Mouse (Mus musculus) liver, embryonic 14.5 days (tissue): ENCODE measurements around the gene Hdac4. TPM values are rescaled to one million over a fixed set of nuclear protein-coding genes. Genes with fewer than 3 reads are reported as not detected.

ENCODE experiments used
- ATAC-seq: fragments of 200-750 bp; cut with Nextera tagmentation; 2 replicates; pipeline ENCODE4 v1.8.0; 2017; ENCODE audit warnings: moderate number of reproducible peaks, mild to moderate bottlenecking, moderate library complexity; ENCODE audit not compliant: insufficient read depth
- DNase-seq, 3 experiments: peaks; one replicate each; pipeline ENCODE4 v3.0.0-alpha.2; 2012 to 2013; ENCODE audit warnings: low read depth in 3 of 3, low spot score in 3 of 3
- H3K27ac ChIP-seq: fragments of 300-500 bp; sonication (generic); 2 replicates; pipeline ENCODE4 v1.5.1; 2014; ENCODE audit warnings: moderate library complexity, mild to moderate bottlenecking, control low read depth, inconsistent platforms
- H3K27me3 ChIP-seq: fragments of 300-500 bp; sonication (generic); 2 replicates; pipeline ENCODE4 v1.6.1; 2014; ENCODE audit warnings: mild to moderate bottlenecking, low read length, moderate library complexity; ENCODE audit not compliant: control insufficient read depth, insufficient read depth
- H3K36me3 ChIP-seq: fragments of 300-500 bp; sonication (generic); replicated peaks from 2 replicates; pipeline ENCODE4 v1.6.1; 2014; ENCODE audit warnings: low read depth; ENCODE audit not compliant: control insufficient read depth, insufficient read depth
- H3K4me1 ChIP-seq, 2 experiments: fragments of 200-500 bp in 1 of 2; fragments of 300-500 bp in 1 of 2; sonication (generic) in 1 of 2; replicated peaks; 2 replicates each; pipeline ENCODE4 v1.6.1; 2012 to 2014; ENCODE audit warnings: antibody characterized with exemption in 1 of 2, inconsistent platforms in 1 of 2, low read length in 1 of 2; ENCODE audit not compliant: control insufficient read depth in 2 of 2, insufficient read depth in 2 of 2
- H3K4me2 ChIP-seq: fragments of 300-500 bp; sonication (generic); 2 replicates; pipeline ENCODE4 v1.6.1; 2014; ENCODE audit warnings: low read depth, mild to moderate bottlenecking, control low read depth, moderate library complexity
- H3K4me3 ChIP-seq, 2 experiments: fragments of 200-500 bp in 1 of 2; fragments of 300-500 bp in 1 of 2; sonication (generic) in 1 of 2; 2 replicates each; pipeline ENCODE4 v1.5.1; 2012 to 2014; ENCODE audit warnings: low read depth in 2 of 2, low read length in 2 of 2, mild to moderate bottlenecking in 2 of 2, control low read depth in 1 of 2, inconsistent platforms in 1 of 2, moderate library complexity in 1 of 2; ENCODE audit not compliant: insufficient read depth in 1 of 2
- H3K9ac ChIP-seq: fragments of 300-500 bp; sonication (generic); replicated peaks from 2 replicates; pipeline ENCODE4 v1.6.1; 2014; ENCODE audit warnings: mild to moderate bottlenecking, control low read depth, moderate library complexity
- H3K9me3 ChIP-seq: fragments of 300-500 bp; sonication (generic); 2 replicates; pipeline ENCODE4 v1.6.1; 2016; ENCODE audit warnings: low read length, mixed read lengths; ENCODE audit not compliant: control insufficient read depth
- CTCF ChIP-seq: IDR thresholded peaks from 2 replicates; pipeline ENCODE4 v1.5.1; 2016; ENCODE audit warnings: antibody characterized with exemption, low read depth, control low read depth
- EP300 ChIP-seq: IDR thresholded peaks from 2 replicates; pipeline ENCODE4 v1.6.1; 2016; ENCODE audit warnings: antibody characterized with exemption, low read depth
- WGBS: fragments of 180-500 bp; shearing (Covaris S2); extraction: QIAGEN DNeasy Blood & Tissue Kit; methylation state at CpG from one replicate; pipeline ENCODE4 v1.1.7; 2014; ENCODE audit not compliant: insufficient replicate concordance; 5-methylcytosine and 5-hydroxymethylcytosine counted together
- polyA plus RNA-seq, 2 experiments: library from polyadenylated mRNA; depleted of rRNA in 1 of 2; stranded (reverse) in 1 of 2; unstranded in 1 of 2; fragments of >200 nt; fragmentation: Nextera tagmentation in 1 of 2; extraction: Ambion mirVana in 1 of 2; gene quantifications; 2 replicates each; pipeline versions ENCODE4 v1.2.1 to v1.2.3; 2012 to 2014

The Hdac4 gene
- polyA plus RNA-seq, 2 experiments, result 1.5 to 3.1 TPM

DNA sequence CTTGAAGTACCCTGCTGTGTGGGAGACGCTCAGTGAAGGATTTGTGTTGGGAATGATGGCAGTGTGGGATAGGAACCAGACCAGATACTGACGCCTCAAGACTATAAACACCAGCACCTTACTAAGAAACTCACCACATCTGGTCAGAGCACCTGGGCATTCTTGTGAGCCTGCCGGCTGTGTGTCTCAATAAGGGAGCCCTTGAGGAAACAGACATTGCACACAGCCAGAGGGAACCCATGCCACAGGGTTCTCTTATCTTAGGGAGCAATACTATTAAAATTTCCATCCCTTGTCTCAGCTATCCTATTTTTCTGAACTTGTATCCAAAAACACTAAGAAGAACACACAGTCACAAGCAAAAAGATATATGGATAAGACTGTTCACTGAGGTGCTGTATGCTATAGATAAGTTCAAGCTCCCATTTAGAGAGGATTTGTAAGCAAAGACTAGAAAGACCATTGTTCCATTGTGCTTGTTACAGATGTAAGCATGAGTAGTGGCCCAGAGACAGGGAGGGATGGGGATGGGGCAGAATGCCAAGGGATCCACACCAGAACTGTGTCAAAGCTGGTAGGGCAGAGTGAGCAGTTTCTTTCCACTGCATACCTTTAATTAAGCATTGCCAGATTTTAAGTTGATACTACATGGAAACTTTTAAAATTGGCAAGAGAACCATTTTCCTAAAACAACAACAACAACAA is 70.8 kb downstream of the Hdac4 start:
- H3K4me1 ChIP-seq, result peaks cover 0 to 18% of the 10 kb centered on the region in 2 experiments
- peak; percentile 47 for ATAC-seq
- no peaks in the 10 kb centered on the region for H3K9me3 ChIP-seq
- 45% methylated on average over 3 of the region's 3 CpGs for WGBS
- TF ChIP-seq CTCF (no peak), EP300 (no peak)
- no peak overlapping the region for H3K4me2 ChIP-seq
- H3K27me3 ChIP-seq, result no peaks in the 10 kb centered on the region
- no peak overlapping the region for H3K27ac ChIP-seq
- DNase-seq, result no peak
- no peaks in the 10 kb centered on the region for H3K36me3 ChIP-seq
- no peak overlapping the region for H3K4me3 ChIP-seq
- no peak overlapping the region for H3K9ac ChIP-seq

DNA sequence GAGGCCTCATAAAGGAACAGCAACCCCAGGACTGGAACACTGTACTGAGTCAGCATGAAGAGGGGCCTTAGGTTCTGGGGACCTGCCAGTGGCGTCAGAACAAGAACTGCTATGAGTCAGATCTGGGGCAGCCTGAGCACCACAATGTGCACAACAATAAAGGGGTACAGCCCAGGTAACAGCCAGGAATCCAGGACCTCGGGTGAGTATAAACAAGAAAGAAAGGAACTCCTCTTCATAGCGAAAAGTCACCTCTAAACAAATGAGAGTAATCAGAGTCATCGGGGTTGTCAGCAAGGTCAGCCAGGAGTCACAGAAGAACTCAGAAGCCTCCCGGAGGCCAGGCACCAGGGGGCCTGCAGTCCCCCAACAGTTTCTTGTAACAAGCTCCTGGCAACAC is 76.2 kb downstream of the Hdac4 start:
- Histone ChIP-seq H3K4me1 (0 out of 4 replicates have a peak, but pooled peaks cover 0 to 2% of the 10 kb centered on the region in 2 experiments), H3K9ac (no peak overlapping the region), H3K27ac (no peak overlapping the region), H3K4me2 (no peak overlapping the region), H3K36me3 (no peaks in the 10 kb centered on the region), H3K9me3 (no peaks in the 10 kb centered on the region), H3K27me3 (no peaks in the 10 kb centered on the region), H3K4me3 (no peak overlapping the region)
- ATAC-seq (no peak), DNase-seq (no peak)
- 56% methylated on average over 5 of the region's 5 CpGs for WGBS
- TF ChIP-seq CTCF, result no peak
- no peak for TF ChIP-seq EP300

DNA sequence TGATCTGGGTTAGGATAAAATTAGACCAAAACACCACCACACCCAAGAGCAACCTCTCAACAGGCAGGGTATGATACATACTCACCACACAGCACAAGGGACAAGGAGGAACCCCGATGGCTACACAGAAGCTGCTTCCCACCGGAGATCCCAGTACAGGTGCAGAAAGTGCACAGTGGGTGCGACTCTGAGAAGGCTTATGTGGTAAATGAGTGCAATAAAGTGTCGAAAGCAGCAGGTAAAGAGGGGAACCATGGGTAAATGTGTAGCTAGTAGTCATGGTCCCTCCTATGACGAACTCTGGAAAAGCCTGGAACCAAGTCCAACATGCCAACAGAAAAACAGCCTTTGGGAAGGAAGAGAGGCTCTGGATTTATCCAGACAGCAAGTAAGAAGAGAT is 77.9 kb downstream of the Hdac4 start:
- 73% methylated on average over 5 of the region's 5 CpGs for WGBS
- ATAC-seq, result no peak
- no peaks in the 10 kb centered on the region for H3K27me3 ChIP-seq

GRCm38 (mm10) chr1:92116169-92116568 is 79.3 kb downstream of the Hdac4 start:
- WGBS, result 74% methylated on average over 4 of the region's 4 CpGs
- Histone ChIP-seq H3K27me3 (no peaks in the 10 kb centered on the region), H3K4me3 (no peak overlapping the region), H3K36me3 (no peaks in the 10 kb centered on the region), H3K4me2 (no peak overlapping the region), H3K9me3 (no peaks in the 10 kb centered on the region), H3K9ac (no peak overlapping the region), H3K4me1 (0 out of 4 replicates have a peak, but pooled peaks cover 0 to 2% of the 10 kb centered on the region in 2 experiments), H3K27ac (no peak overlapping the region)
- DNase-seq (no peak), ATAC-seq (no peak)
- TF ChIP-seq EP300 (no peak), CTCF (no peak)

More for the DNA sequence above, 77.9 kb downstream of the Hdac4 start:
- H3K4me3 ChIP-seq, result no peak overlapping the region
- H3K4me1 ChIP-seq, result 0 out of 4 replicates have a peak, but pooled peaks cover 0 to 4% of the 10 kb centered on the region in 2 experiments
- no peaks in the 10 kb centered on the region for H3K36me3 ChIP-seq
- H3K9me3 ChIP-seq, result no peaks in the 10 kb centered on the region
- TF ChIP-seq CTCF, result no peak
- TF ChIP-seq EP300, result no peak
- no peak overlapping the region for H3K27ac ChIP-seq
- no peak overlapping the region for H3K4me2 ChIP-seq
- no peak overlapping the region for H3K9ac ChIP-seq
- DNase-seq, result no peak

GRCm38 (mm10) chr1:92114091-92114490 is 81.4 kb downstream of the Hdac4 start:
- 0 out of 4 replicates have a peak, but pooled peaks cover 0 to 2% of the 10 kb centered on the region in 2 experiments for H3K4me1 ChIP-seq
- H3K9ac ChIP-seq, result no peak overlapping the region
- no peak overlapping the region for H3K4me2 ChIP-seq
- H3K9me3 ChIP-seq, result no peaks in the 10 kb centered on the region
- no peak for TF ChIP-seq EP300
- no peak for TF ChIP-seq CTCF
- DNase-seq (no peak), ATAC-seq (no peak)
- H3K27me3 ChIP-seq, result no peaks in the 10 kb centered on the region
- H3K36me3 ChIP-seq, result no peaks in the 10 kb centered on the region
- no peak overlapping the region for H3K4me3 ChIP-seq
- H3K27ac ChIP-seq, result no peak overlapping the region
- WGBS, result 76% methylated on average over 3 of the region's 3 CpGs
